Mouse (Mus musculus): ENCODE measurements around the gene Sync.

- peak; percentile 42; the same call in 1 of the 2 replicates for TF ChIP-seq POLR2A (IDR thresholded peaks at IDR 0.05; ENCODE audit: control insufficient read depth, low read depth, low read length)
- no peak for TF ChIP-seq CTCF (IDR thresholded peaks at IDR 0.05; ENCODE audit: control insufficient read depth, insufficient read depth, insufficient replicate concordance, low read depth, low read length)
These were observed 30.7 kb upstream of the Sync start for GRCm38 (mm10) chr4:129256450-129257380.
